Mouse (Mus musculus): ENCODE results near the gene Chid1.

DNA sequence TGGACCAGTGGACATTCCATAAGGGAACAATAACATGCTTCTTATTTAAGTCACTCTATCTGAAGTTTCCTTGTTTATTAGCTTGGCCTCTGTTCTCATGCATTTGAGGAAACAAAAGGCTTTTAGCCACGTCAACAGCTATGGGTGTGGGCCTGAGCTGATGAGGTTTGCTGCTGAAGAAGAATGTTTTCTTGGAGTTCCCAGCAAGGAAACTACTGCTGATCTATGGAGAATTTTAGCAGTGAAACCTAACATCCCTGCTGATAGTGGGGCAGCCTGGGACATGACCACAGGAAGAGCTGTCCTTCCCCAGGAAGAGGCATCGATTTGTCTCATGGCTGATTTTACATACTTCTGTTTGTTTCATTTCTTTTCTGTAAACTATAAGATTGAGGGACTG lies 10.8 kb upstream of the Chid1 start:
- TF ChIP-seq SRF (IDR thresholded peaks at IDR 0.05; ENCODE audit: control insufficient read depth, insufficient read length, low read depth) = no peak
- no peak for TF ChIP-seq E2F4 (IDR thresholded peaks at IDR 0.05; ENCODE audit: insufficient read depth)
- no peak for TF ChIP-seq USF1 (IDR thresholded peaks at IDR 0.05; ENCODE audit: low read depth)
- TF ChIP-seq CEBPB (IDR thresholded peaks at IDR 0.05; ENCODE audit: insufficient read depth, poor library complexity, severe bottlenecking) = no peak
- no peak for TF ChIP-seq POLR2A (IDR thresholded peaks at IDR 0.05; ENCODE audit: insufficient read length, low read depth)
- no peak for TF ChIP-seq MYOD1 (IDR thresholded peaks at IDR 0.05; ENCODE audit: control insufficient read depth in 1 of 3, insufficient read length in 2 of 3, low read depth in 2 of 3)

Data from myocyte (in vitro differentiated cells).